Mouse (Mus musculus) cortical plate, adult 2 months (tissue): ENCODE data around the gene Ank3.

ENCODE experiments used
- CTCF ChIP-seq: fragments of 200-500 bp; IDR thresholded peaks from 2 replicates; pipeline ENCODE4 v1.5.1; 2011; ENCODE audit warnings: mild to moderate bottlenecking, control low read depth, low read length; ENCODE audit not compliant: insufficient read depth; ENCODE audit errors: extremely low read depth
- POLR2A ChIP-seq: fragments of 200-500 bp; IDR thresholded peaks from 2 replicates; pipeline ENCODE4 v1.6.1; 2011; ENCODE audit warnings: mild to moderate bottlenecking, low read length, control low read depth; ENCODE audit not compliant: insufficient read depth; ENCODE audit errors: extremely low read depth

- TF ChIP-seq CTCF (no peak), POLR2A (no peak)
Observed at GRCm38 (mm10) chr10:69790606-69791005, 392.0 kb downstream of the Ank3 start.
